Comparison of ENCODE assay signal across 12 mouse cellular contexts in genomic region chr8:119829420-119829819, GRCm38 (mm10). TPM values are rescaled to one million over a fixed set of nuclear protein-coding genes. Genes with fewer than 3 reads are reported as not detected.
A peak's percentile ranks its signal among the peaks of the same experiment; 100 is the strongest.
DNase-seq lines count a peak whose midpoint lies in the region; ATAC-seq and TF ChIP-seq lines count a peak whose summit lies in the region.
"Had no signal": no experiment of that assay in that cellular context is flagged by ENCODE, and none has a peak within 500 bp of the region (broad histone marks: within the 10 kb centered on the region; RNA-seq: fewer than 3 reads in every experiment).

No protein-coding gene starts in this region.

- DNase-seq in CD4-positive helper T cell, adult 2 months (ENCODE audit: low read depth, low spot score) = peak; percentile 39
- DNase-seq in ZHBTc4 (ENCODE audit: low read depth, low spot score) = peak; percentile 48
- no peak for DNase-seq in limb, embryonic 10.5 days (ENCODE audit: low spot score)
- no peak for DNase-seq in kidney, adult 2 months
- no peak for DNase-seq in embryo, embryonic 10.5 days (ENCODE audit: low spot score)
- DNase-seq: thymus, postnatal 4 days had no signal

- TF ChIP-seq POLR2A in kidney, adult 2 months (IDR thresholded peaks at IDR 0.05; ENCODE audit: low read depth, low read length) = no peak

- H3K4me2 ChIP-seq in intestine, embryonic 15.5 days (replicated peaks) = no peak overlapping the region
- H3K4me2 ChIP-seq in intestine, embryonic 16.5 days (ENCODE audit: low read depth, low read length) = no peak overlapping the region
- H3K4me2 ChIP-seq: limb, embryonic 12.5 days; lung, embryonic 15.5 days had no signal

- H3K27me3 ChIP-seq in intestine, embryonic 15.5 days (replicated peaks) = no peaks in the 10 kb centered on the region
- no peaks in the 10 kb centered on the region for H3K27me3 ChIP-seq in intestine, embryonic 16.5 days (replicated peaks; ENCODE audit: control insufficient read depth, insufficient read depth, low read length)
- no peaks in the 10 kb centered on the region for H3K27me3 ChIP-seq in limb, embryonic 10.5 days (ENCODE audit: low read depth, poor library complexity, severe bottlenecking)
- H3K27me3 ChIP-seq in kidney, adult 2 months (replicated peaks; ENCODE audit: control insufficient read depth, insufficient read depth, low read length) = no peaks in the 10 kb centered on the region
- H3K27me3 ChIP-seq: CH12.LX; limb, embryonic 12.5 days; lung, embryonic 15.5 days had no signal

- H3K27ac ChIP-seq in intestine, embryonic 15.5 days = 0 out of 2 replicates have a peak overlapping the region, but pooled peaks have one; percentile 17
- no peak overlapping the region for H3K27ac ChIP-seq in intestine, embryonic 16.5 days (ENCODE audit: low read length)
- 0 out of 2 replicates have a peak overlapping the region, but pooled peaks have one; percentile 69 for H3K27ac ChIP-seq in limb, embryonic 10.5 days
- H3K27ac ChIP-seq in kidney, adult 2 months (ENCODE audit: insufficient read depth, low read depth, low read length) = no peak overlapping the region
- H3K27ac ChIP-seq: lung, embryonic 15.5 days had no signal

- H3K9me3 ChIP-seq in intestine, embryonic 15.5 days = no peaks in the 10 kb centered on the region
- no peaks in the 10 kb centered on the region for H3K9me3 ChIP-seq in intestine, embryonic 16.5 days (ENCODE audit: control insufficient read depth, low read length)
- no peaks in the 10 kb centered on the region for H3K9me3 ChIP-seq in limb, embryonic 10.5 days (replicated peaks)
- H3K9me3 ChIP-seq: limb, embryonic 12.5 days; lung, embryonic 15.5 days had no signal

- no peak for TF ChIP-seq CTCF in kidney, adult 2 months (conservative IDR thresholded peaks at IDR 0.05; ENCODE audit: insufficient read depth, insufficient read length, low read depth, low read length)

- 67% methylated on average over 13 of the region's 13 CpGs for WGBS in intestine, embryonic 15.5 days
- 66% methylated on average over 13 of the region's 13 CpGs for WGBS in intestine, embryonic 16.5 days
- 78% methylated on average over 13 of the region's 13 CpGs for WGBS in limb, embryonic 10.5 days
- 50% methylated on average over 13 of the region's 13 CpGs for WGBS in kidney, adult 2 months

- no peaks in the 10 kb centered on the region for H3K36me3 ChIP-seq in intestine, embryonic 15.5 days
- H3K36me3 ChIP-seq in intestine, embryonic 16.5 days (ENCODE audit: control insufficient read depth, insufficient read depth, low read length) = no peaks in the 10 kb centered on the region
- H3K36me3 ChIP-seq in limb, embryonic 10.5 days = no peaks in the 10 kb centered on the region
- no peaks in the 10 kb centered on the region for H3K36me3 ChIP-seq in kidney, adult 2 months (ENCODE audit: control insufficient read depth, insufficient read depth, low read length)
- H3K36me3 ChIP-seq: limb, embryonic 12.5 days; lung, embryonic 15.5 days had no signal

- H3K9ac ChIP-seq in intestine, embryonic 15.5 days = no peak overlapping the region
- H3K9ac ChIP-seq in intestine, embryonic 16.5 days (ENCODE audit: low read depth, low read length) = no peak overlapping the region
- H3K9ac ChIP-seq: limb, embryonic 12.5 days; lung, embryonic 15.5 days had no signal

- H3K4me3 ChIP-seq in intestine, embryonic 15.5 days (replicated peaks) = no peak overlapping the region
- no peak overlapping the region for H3K4me3 ChIP-seq in intestine, embryonic 16.5 days (ENCODE audit: low read length)
- no peak overlapping the region for H3K4me3 ChIP-seq in limb, embryonic 10.5 days
- H3K4me3 ChIP-seq in kidney, adult 2 months (ENCODE audit: insufficient read depth, low read depth, low read length) = no peak overlapping the region
- H3K4me3 ChIP-seq: limb, embryonic 12.5 days; lung, embryonic 15.5 days had no signal

- H3K4me1 ChIP-seq in intestine, embryonic 15.5 days (replicated peaks) = peaks cover 84% of the 10 kb centered on the region
- H3K4me1 ChIP-seq in intestine, embryonic 16.5 days (ENCODE audit: control insufficient read depth, insufficient read depth, low read length) = peaks cover 86% of the 10 kb centered on the region
- peaks cover 79% of the 10 kb centered on the region for H3K4me1 ChIP-seq in limb, embryonic 10.5 days
- peaks cover 44% of the 10 kb centered on the region for H3K4me1 ChIP-seq in kidney, adult 2 months (ENCODE audit: control insufficient read depth, insufficient read depth, low read length)

- no peak for ATAC-seq in intestine, embryonic 15.5 days
- ATAC-seq in intestine, embryonic 16.5 days = no peak
- no peak for ATAC-seq in granulocyte monocyte progenitor cell, adult 5-6 weeks (replicated peaks; ENCODE audit: poor library complexity, severe bottlenecking)

RNA-seq across cellular contexts. Expression of gene Cotl1, which starts 10.9 kb away (rescaled TPM):
- polyA plus RNA-seq in intestine, embryonic 15.5 days (2015; fragmentation: Nextera tagmentation; extraction: Ambion mirVana) = 152 and 167 TPM in 2 replicates
- 248 and 262 TPM in 2 replicates for polyA plus RNA-seq in intestine, embryonic 16.5 days (2015; fragmentation: Nextera tagmentation; extraction: Ambion mirVana)
- 53.2 and 94.6 TPM in 2 replicates for polyA plus RNA-seq in limb, embryonic 10.5 days (2016; fragmentation: Nextera tagmentation; extraction: Ambion mirVana)
- 136 and 152 TPM in 2 replicates for total RNA-seq in granulocyte monocyte progenitor cell, adult 5-6 weeks (2014; fragmentation: Nextera tagmentation)
- 127 and 150 TPM in 2 replicates for total RNA-seq in granulocyte monocyte progenitor cell, adult 5-6 weeks (2017)
- polyA plus RNA-seq in kidney, adult 2 months (2012; rRNA removed) = 427 and 463 TPM in 2 replicates

RNA-seq across cellular contexts. Expression of gene Klhl36, which starts 32.6 kb away (rescaled TPM):
- 12.4 and 13.8 TPM in 2 replicates for polyA plus RNA-seq in intestine, embryonic 15.5 days (2015; fragmentation: Nextera tagmentation; extraction: Ambion mirVana)
- polyA plus RNA-seq in intestine, embryonic 16.5 days (2015; fragmentation: Nextera tagmentation; extraction: Ambion mirVana) = 11.5 and 12.2 TPM in 2 replicates
- 7.2 and 7.9 TPM in 2 replicates for polyA plus RNA-seq in limb, embryonic 10.5 days (2016; fragmentation: Nextera tagmentation; extraction: Ambion mirVana)
- 2.5 and 5.3 TPM in 2 replicates for total RNA-seq in granulocyte monocyte progenitor cell, adult 5-6 weeks (2014; fragmentation: Nextera tagmentation)
- 3.5 and 6.7 TPM in 2 replicates for total RNA-seq in granulocyte monocyte progenitor cell, adult 5-6 weeks (2017)
- 37.7 and 52.4 TPM in 2 replicates for polyA plus RNA-seq in kidney, adult 2 months (2012; rRNA removed)

RNA-seq across cellular contexts. Expression of gene Tldc1, which starts 51.2 kb away (rescaled TPM):
- 14.4 and 15.3 TPM in 2 replicates for polyA plus RNA-seq in intestine, embryonic 15.5 days (2015; fragmentation: Nextera tagmentation; extraction: Ambion mirVana)
- polyA plus RNA-seq in intestine, embryonic 16.5 days (2015; fragmentation: Nextera tagmentation; extraction: Ambion mirVana) = 17.8 and 18.1 TPM in 2 replicates
- polyA plus RNA-seq in limb, embryonic 10.5 days (2016; fragmentation: Nextera tagmentation; extraction: Ambion mirVana) = 13.1 and 14.6 TPM in 2 replicates
- 7.5 and 11.2 TPM in 2 replicates for total RNA-seq in granulocyte monocyte progenitor cell, adult 5-6 weeks (2014; fragmentation: Nextera tagmentation)
- total RNA-seq in granulocyte monocyte progenitor cell, adult 5-6 weeks (2017) = 2.2 and 3.9 TPM in 2 replicates
- polyA plus RNA-seq in kidney, adult 2 months (2012; rRNA removed) = 11.6 and 12.6 TPM in 2 replicates

Comparison
In these comparisons a context has a peak if more than half of its experiments do, and no peak if none do; other contexts are left out.
1. H3K27ac ChIP-seq: peak in intestine, embryonic 15.5 days (single experiment) and limb, embryonic 10.5 days (single experiment); none in intestine, embryonic 16.5 days (single experiment) and kidney, adult 2 months (single experiment).
2. DNase-seq: peak in CD4-positive helper T cell, adult 2 months (single experiment) and ZHBTc4 (single experiment); none in limb, embryonic 10.5 days (single experiment), kidney, adult 2 months (single experiment) and embryo, embryonic 10.5 days (single experiment).